Mouse (Mus musculus) adrenal gland, postnatal 25 days (tissue): ENCODE data around the gene Grip2. TPM values are rescaled to one million over a fixed set of nuclear protein-coding genes. Genes with fewer than 3 reads are reported as not detected.

ENCODE experiments used
- DNase-seq: peaks from one replicate; pipeline ENCODE4 v3.0.0; 2021; ENCODE audit warnings: mixed read lengths
- total RNA-seq: library from RNA; stranded (reverse); gene quantifications from 2 replicates; pipeline ENCODE4 v1.2.3, GENCODE M21; 2021

Gene Grip2
- total RNA-seq, 1 experiment from 2014 or later: 1.9 TPM

- DNase-seq: no peak
Observed at GRCm38 (mm10) chr6:91795640-91796039, 31.4 kb downstream of the Grip2 start.

- no peak for DNase-seq
Observed at GRCm38 (mm10) chr6:91788311-91788798, 38.7 kb downstream of the Grip2 start.

- DNase-seq: no peak
Observed at GRCm38 (mm10) chr6:91785018-91785417, 42.0 kb downstream of the Grip2 start.

GRCm38 (mm10) chr6:91779206-91779605 lies 47.8 kb downstream of the Grip2 start:
- DNase-seq: no peak

- peak; percentile 68 for DNase-seq
Observed at GRCm38 (mm10) chr6:91776543-91776942, 50.5 kb downstream of the Grip2 start.

- no peak for DNase-seq
Observed at GRCm38 (mm10) chr6:91773951-91774350, 53.1 kb downstream of the Grip2 start.

- no peak for DNase-seq
Observed at GRCm38 (mm10) chr6:91767550-91767949, 59.5 kb downstream of the Grip2 start.

- DNase-seq: no peak
Observed at GRCm38 (mm10) chr6:91762051-91762742, 64.9 kb downstream of the Grip2 start.

- no peak for DNase-seq
Observed at GRCm38 (mm10) chr6:91754845-91755244, 72.2 kb downstream of the Grip2 start.

GRCm38 (mm10) chr6:91754098-91754497 lies 73.0 kb downstream of the Grip2 start:
- no peak for DNase-seq

- peak; percentile 29 for DNase-seq
Observed at GRCm38 (mm10) chr6:91752884-91753283, 74.2 kb downstream of the Grip2 start.

GRCm38 (mm10) chr6:91750976-91751375 lies 76.1 kb downstream of the Grip2 start:
- no peak for DNase-seq

- DNase-seq: no peak
Observed at GRCm38 (mm10) chr6:91746776-91747175, 80.3 kb downstream of the Grip2 start.

GRCm38 (mm10) chr6:91745947-91746582 lies 81.0 kb downstream of the Grip2 start:
- peak; percentile 0 for DNase-seq

GRCm38 (mm10) chr6:91745246-91745645 lies 81.8 kb downstream of the Grip2 start:
- DNase-seq: peak; percentile 0

- DNase-seq: no peak
Observed at GRCm38 (mm10) chr6:91743886-91744285, 83.2 kb downstream of the Grip2 start.

- no peak for DNase-seq
Observed at GRCm38 (mm10) chr6:91742995-91743394, 84.1 kb downstream of the Grip2 start.

- DNase-seq: no peak
Observed at GRCm38 (mm10) chr6:91742466-91742865, 84.6 kb downstream of the Grip2 start.

GRCm38 (mm10) chr6:91741046-91741445 lies 86.0 kb downstream of the Grip2 start:
- peak; percentile 56 for DNase-seq

- no peak for DNase-seq
Observed at GRCm38 (mm10) chr6:91738058-91738457, 89.0 kb downstream of the Grip2 start.

GRCm38 (mm10) chr6:91737451-91737850 lies 89.6 kb downstream of the Grip2 start:
- DNase-seq: no peak

GRCm38 (mm10) chr6:91736471-91736870 lies 90.6 kb downstream of the Grip2 start:
- peak; percentile 60 for DNase-seq

- peak; percentile 60 for DNase-seq
Observed at GRCm38 (mm10) chr6:91732138-91732537, 94.9 kb downstream of the Grip2 start.

- peak; percentile 56 for DNase-seq
Observed at GRCm38 (mm10) chr6:91729677-91730127, 97.3 kb downstream of the Grip2 start.
